Mouse (Mus musculus) heart, embryonic 13.5 days (tissue): ENCODE results near the gene Gabrr3. TPM values are rescaled to one million over a fixed set of nuclear protein-coding genes. Genes with fewer than 3 reads are reported as not detected.
"Not testable (repeated sequence)": the region's sequence is repeated elsewhere in the genome, so short reads cannot be mapped to it uniquely, and the experiment has no call there.

Experiments
- ATAC-seq: fragments of 200-750 bp; cut with Nextera tagmentation; 2 replicates; pipeline ENCODE4 v1.8.0; 2017; ENCODE audit warnings: moderate TSS enrichment; ENCODE audit not compliant: insufficient number of reproducible peaks, low FRiP score, low TSS enrichment; ENCODE audit errors: extremely low read depth
- H3K27ac ChIP-seq: fragments of 300-500 bp; sonication (generic); replicated peaks from 2 replicates; pipeline ENCODE4 v1.5.1; 2015; ENCODE audit warnings: moderate library complexity, mild to moderate bottlenecking, inconsistent platforms
- H3K27me3 ChIP-seq: fragments of 300-500 bp; sonication (generic); replicated peaks from 2 replicates; pipeline ENCODE4 v1.6.1; 2015; ENCODE audit warnings: mild to moderate bottlenecking, inconsistent platforms
- H3K36me3 ChIP-seq: fragments of 300-500 bp; sonication (generic); 2 replicates; pipeline ENCODE4 v1.6.1; 2015; ENCODE audit warnings: mild to moderate bottlenecking, inconsistent platforms
- H3K4me1 ChIP-seq: fragments of 300-500 bp; sonication (generic); 2 replicates; pipeline ENCODE4 v1.6.1; 2015; ENCODE audit warnings: inconsistent platforms
- H3K4me2 ChIP-seq: fragments of 300-500 bp; sonication (generic); 2 replicates; pipeline ENCODE4 v1.6.1; 2015; ENCODE audit warnings: inconsistent platforms, mild to moderate bottlenecking, moderate library complexity
- H3K4me3 ChIP-seq: fragments of 300-500 bp; sonication (generic); 2 replicates; pipeline ENCODE4 v1.5.1; 2015; ENCODE audit warnings: moderate library complexity, mild to moderate bottlenecking, inconsistent platforms
- H3K9ac ChIP-seq: fragments of 300-500 bp; sonication (generic); 2 replicates; pipeline ENCODE4 v1.6.1; 2015; ENCODE audit warnings: inconsistent platforms, mild to moderate bottlenecking, moderate library complexity
- H3K9me3 ChIP-seq: fragments of 300-500 bp; sonication (generic); 2 replicates; pipeline ENCODE4 v1.6.1; 2016; ENCODE audit warnings: inconsistent platforms
- WGBS: fragments of 180-500 bp; shearing (Covaris S2); methylation state at CpG from one replicate; pipeline ENCODE4 v1.1.7; 2015; ENCODE audit warnings: mixed read lengths; 5-methylcytosine and 5-hydroxymethylcytosine counted together
- polyA plus RNA-seq: library from polyadenylated mRNA; unstranded; fragments of >200 nt; fragmentation: Nextera tagmentation; extraction: Ambion mirVana; gene quantifications from 2 replicates; pipeline ENCODE4 v1.2.1, GENCODE M21; 2015

Gabrr3 gene
- polyA plus RNA-seq, 1 experiment from 2014 or later = not detected

- Histone ChIP-seq H3K4me1 (peaks cover 2% of the 10 kb centered on the region; the same call in 1 of the 2 replicates), H3K4me3 (no peak overlapping the region), H3K4me2 (no peak overlapping the region), H3K27ac (no peak overlapping the region), H3K9ac (no peak overlapping the region), H3K9me3 (no peaks in the 10 kb centered on the region), H3K27me3 (no peaks in the 10 kb centered on the region), H3K36me3 (no peaks in the 10 kb centered on the region)
- ATAC-seq = no peak
- 69% methylated on average over 13 of the region's 13 CpGs for WGBS
Measured at GRCm38 (mm10) chr16:59421571-59422345, 14.6 kb downstream of the Gabrr3 start.

DNA sequence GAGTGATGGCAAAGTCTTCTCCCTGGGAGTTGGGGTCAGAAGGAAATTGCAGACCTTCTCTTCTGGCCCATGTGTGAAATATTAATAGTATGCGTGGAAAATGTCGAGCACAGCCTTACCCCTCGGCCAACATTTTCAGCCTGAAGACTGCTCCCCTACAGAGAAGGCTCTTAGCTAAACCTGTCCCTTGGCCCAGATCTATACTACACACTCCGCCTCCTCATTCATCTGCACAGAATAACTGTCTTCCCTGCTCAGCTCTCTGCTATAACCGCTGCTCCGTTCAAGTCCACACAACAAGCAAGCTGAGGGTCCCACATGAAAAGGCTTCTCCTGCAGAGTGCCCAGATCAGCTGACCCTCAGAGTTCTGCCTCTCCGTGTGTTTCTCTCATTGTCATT lies 20.8 kb downstream of the Gabrr3 start:
- H3K27me3 ChIP-seq = no peaks in the 10 kb centered on the region
- H3K9ac ChIP-seq = no peak overlapping the region
- 76% methylated on average over 7 of the region's 7 CpGs for WGBS
- no peaks in the 10 kb centered on the region for H3K36me3 ChIP-seq
- no peak for ATAC-seq
- H3K4me1 ChIP-seq = no peaks in the 10 kb centered on the region
- H3K9me3 ChIP-seq = no peaks in the 10 kb centered on the region
- no peak overlapping the region for H3K27ac ChIP-seq
- H3K4me2 ChIP-seq = no peak overlapping the region
- H3K4me3 ChIP-seq = no peak overlapping the region

- Histone ChIP-seq H3K4me2 (no peak overlapping the region), H3K4me1 (no peaks in the 10 kb centered on the region), H3K27me3 (no peaks in the 10 kb centered on the region), H3K27ac (no peak overlapping the region), H3K9ac (no peak overlapping the region), H3K36me3 (no peaks in the 10 kb centered on the region), H3K4me3 (no peak overlapping the region), H3K9me3 (no peaks in the 10 kb centered on the region)
- 77% methylated on average over 11 of the region's 11 CpGs for WGBS
- ATAC-seq = no peak
Measured at GRCm38 (mm10) chr16:59433181-59433580, 26.0 kb downstream of the Gabrr3 start.

GRCm38 (mm10) chr16:59444880-59445559 lies 37.9 kb downstream of the Gabrr3 start:
- H3K27me3 ChIP-seq = no peaks in the 10 kb centered on the region
- H3K4me2 ChIP-seq = no peak overlapping the region
- H3K4me1 ChIP-seq = no peaks in the 10 kb centered on the region
- H3K27ac ChIP-seq = no peak overlapping the region
- H3K4me3 ChIP-seq = no peak overlapping the region
- H3K9me3 ChIP-seq = no peaks in the 10 kb centered on the region
- no peak for ATAC-seq
- H3K36me3 ChIP-seq = no peaks in the 10 kb centered on the region
- no peak overlapping the region for H3K9ac ChIP-seq
- 83% methylated on average over 7 of the region's 7 CpGs for WGBS

DNA sequence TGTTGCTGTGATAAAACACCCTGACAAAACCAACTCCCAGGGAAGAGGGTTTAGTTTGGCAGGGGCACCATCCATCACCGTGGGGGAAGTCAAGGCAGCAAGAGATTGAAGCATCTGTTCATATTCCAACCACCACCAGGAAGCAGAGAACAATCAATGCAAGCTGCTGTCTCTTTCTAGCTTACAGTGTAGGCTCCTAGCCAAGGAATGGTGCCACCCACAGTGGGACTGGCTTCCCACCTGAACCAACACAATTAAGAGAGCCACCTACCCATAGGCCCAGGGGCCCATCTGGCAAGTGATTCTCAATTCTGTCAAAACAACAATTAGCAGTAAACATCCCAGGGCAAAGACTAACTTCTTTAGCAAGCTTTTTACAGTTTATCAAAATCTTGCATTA lies 41.0 kb downstream of the Gabrr3 start:
- no peaks in the 10 kb centered on the region for H3K9me3 ChIP-seq
- H3K4me1 ChIP-seq = no peaks in the 10 kb centered on the region
- no peak overlapping the region for H3K9ac ChIP-seq
- H3K27ac ChIP-seq = no peak overlapping the region
- no peak overlapping the region for H3K4me2 ChIP-seq
- ATAC-seq = no peak
- H3K36me3 ChIP-seq = no peaks in the 10 kb centered on the region
- H3K27me3 ChIP-seq = no peaks in the 10 kb centered on the region
- H3K4me3 ChIP-seq = no peak overlapping the region
- WGBS = 79% methylated on average over 1 of the region's 1 CpGs

- Histone ChIP-seq H3K4me1 (no peaks in the 10 kb centered on the region), H3K4me3 (no peak overlapping the region), H3K27ac (no peak overlapping the region), H3K9ac (no peak overlapping the region), H3K9me3 (no peaks in the 10 kb centered on the region), H3K4me2 (no peak overlapping the region), H3K27me3 (no peaks in the 10 kb centered on the region), H3K36me3 (no peaks in the 10 kb centered on the region)
- no peak for ATAC-seq
Measured at GRCm38 (mm10) chr16:59449092-59449491, 42.0 kb downstream of the Gabrr3 start.

DNA sequence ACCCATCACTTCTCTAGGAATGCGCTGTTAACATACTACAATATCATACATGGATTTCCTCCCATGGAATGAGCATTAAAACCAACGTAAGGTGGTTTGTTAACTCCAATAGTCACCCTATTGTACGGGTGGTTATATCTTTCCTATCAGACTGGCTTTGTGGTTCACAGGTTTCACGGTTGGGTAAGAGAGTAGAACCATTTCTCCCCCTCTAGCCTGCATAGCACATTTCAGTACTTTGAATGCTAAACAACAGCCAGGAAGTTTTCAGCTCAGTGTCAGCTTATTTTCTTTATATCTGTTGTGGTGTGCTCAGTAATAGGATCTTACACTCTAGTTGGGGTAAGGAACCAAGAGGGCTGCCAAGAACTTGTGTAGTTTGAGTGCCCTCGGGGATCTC lies 44.7 kb downstream of the Gabrr3 start:
- H3K9me3 ChIP-seq = no peaks in the 10 kb centered on the region
- H3K27ac ChIP-seq = no peak overlapping the region
- no peaks in the 10 kb centered on the region for H3K4me1 ChIP-seq
- no peak overlapping the region for H3K4me2 ChIP-seq
- ATAC-seq = no peak
- WGBS = 83% methylated on average over 5 of the region's 5 CpGs
- no peak overlapping the region for H3K4me3 ChIP-seq
- no peaks in the 10 kb centered on the region for H3K27me3 ChIP-seq
- H3K9ac ChIP-seq = no peak overlapping the region
- H3K36me3 ChIP-seq = no peaks in the 10 kb centered on the region

DNA sequence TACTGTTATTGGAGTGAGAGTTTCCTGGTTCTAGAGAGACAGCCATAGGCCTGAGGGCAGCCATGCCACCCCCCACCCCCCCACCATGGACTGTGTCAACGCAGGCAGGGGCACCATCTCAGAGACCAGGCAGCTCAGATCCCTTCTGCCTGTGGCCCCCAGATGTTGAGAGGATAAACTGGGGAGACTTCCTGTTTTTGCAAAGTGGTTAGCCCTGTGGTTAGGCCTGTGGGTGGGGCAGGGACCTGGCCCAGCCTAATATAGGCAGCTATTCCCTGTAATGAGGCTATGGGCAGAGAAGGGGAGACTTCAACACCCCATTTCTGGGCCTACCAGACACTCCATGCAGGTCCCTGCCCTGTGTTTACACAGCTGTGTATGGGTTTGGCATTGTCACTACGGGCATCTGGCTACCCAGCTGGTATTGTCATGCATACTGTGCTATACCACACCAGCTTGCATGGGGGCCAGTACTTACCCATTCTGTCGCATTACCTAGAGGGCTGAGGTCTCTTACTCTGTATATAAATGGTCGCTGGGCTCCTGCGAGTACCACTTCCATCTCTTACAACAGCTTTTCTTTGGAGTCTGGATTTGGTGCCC lies 52.2 kb downstream of the Gabrr3 start:
- not testable (repeated sequence) for H3K9ac ChIP-seq, H3K4me2 ChIP-seq, H3K27ac ChIP-seq, H3K36me3 ChIP-seq, H3K27me3 ChIP-seq, H3K9me3 ChIP-seq, H3K4me3 ChIP-seq, H3K4me1 ChIP-seq, ATAC-seq
- 74% methylated on average over 5 of the region's 5 CpGs for WGBS

GRCm38 (mm10) chr16:59463567-59463966 lies 56.4 kb downstream of the Gabrr3 start:
- no peak overlapping the region for H3K9ac ChIP-seq
- H3K4me2 ChIP-seq = no peak overlapping the region
- WGBS = 75% methylated on average over 4 of the region's 4 CpGs
- H3K4me3 ChIP-seq = no peak overlapping the region
- no peak overlapping the region for H3K27ac ChIP-seq
- no peak for ATAC-seq
- H3K4me1 ChIP-seq = no peaks in the 10 kb centered on the region
- H3K27me3 ChIP-seq = no peaks in the 10 kb centered on the region
- H3K9me3 ChIP-seq = peaks cover 8% of the 10 kb centered on the region; the same call in 1 of the 2 replicates
- no peaks in the 10 kb centered on the region for H3K36me3 ChIP-seq

GRCm38 (mm10) chr16:59463973-59464372 lies 56.8 kb downstream of the Gabrr3 start:
- ATAC-seq = no peak
- 81% methylated on average over 6 of the region's 6 CpGs for WGBS
- H3K27ac ChIP-seq = no peak overlapping the region
- no peaks in the 10 kb centered on the region for H3K27me3 ChIP-seq
- no peak overlapping the region for H3K4me3 ChIP-seq
- H3K9me3 ChIP-seq = peaks cover 8% of the 10 kb centered on the region; the same call in 1 of the 2 replicates
- no peaks in the 10 kb centered on the region for H3K4me1 ChIP-seq
- no peaks in the 10 kb centered on the region for H3K36me3 ChIP-seq
- no peak overlapping the region for H3K9ac ChIP-seq
- H3K4me2 ChIP-seq = no peak overlapping the region

DNA sequence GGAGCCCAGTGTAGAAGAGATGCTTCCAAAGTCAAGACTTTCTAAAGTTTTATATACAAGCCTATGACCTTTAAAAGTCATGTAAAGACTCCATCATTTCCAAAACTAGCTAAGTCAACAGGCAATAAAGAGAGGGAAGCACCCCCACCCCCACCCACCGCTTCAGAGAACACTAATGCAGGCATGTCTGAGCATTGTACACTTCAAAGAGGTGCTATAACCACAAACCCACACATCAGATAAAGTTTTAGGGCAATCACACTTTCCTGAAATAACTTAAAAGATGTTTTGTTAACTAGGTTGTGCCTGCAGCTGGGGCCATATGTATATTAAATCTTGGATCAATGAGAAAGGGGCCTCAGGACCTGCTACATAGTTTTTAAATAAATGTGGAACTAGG lies 62.7 kb downstream of the Gabrr3 start:
- no peak overlapping the region for H3K4me3 ChIP-seq
- ATAC-seq = no peak
- WGBS = 78% methylated on average over 1 of the region's 1 CpGs

More for the DNA sequence above, 62.7 kb downstream of the Gabrr3 start:
- Histone ChIP-seq H3K27me3 (no peaks in the 10 kb centered on the region), H3K9ac (no peak overlapping the region), H3K27ac (no peak overlapping the region), H3K9me3 (peaks cover 4% of the 10 kb centered on the region; the same call in 1 of the 2 replicates), H3K36me3 (0 out of 2 replicates have a peak, but pooled peaks cover under 1% of the 10 kb centered on the region), H3K4me1 (peaks cover 14% of the 10 kb centered on the region), H3K4me2 (no peak overlapping the region)
